Mouse (Mus musculus) liver, embryonic 13.5 days (tissue): ENCODE results near the gene Cdkn2b. TPM values are rescaled to one million over a fixed set of nuclear protein-coding genes. Genes with fewer than 3 reads are reported as not detected.

Experiments
- ATAC-seq: fragments of 200-750 bp; cut with Nextera tagmentation; 2 replicates; pipeline ENCODE4 v1.8.0; 2017; ENCODE audit warnings: low read depth, mild to moderate bottlenecking, moderate number of reproducible peaks, moderate library complexity
- DNase-seq: peaks from one replicate; pipeline ENCODE4 v3.0.0; 2022
- H3K27ac ChIP-seq: fragments of 300-500 bp; sonication (generic); 2 replicates; pipeline ENCODE4 v1.5.1; 2015; ENCODE audit warnings: moderate library complexity, mild to moderate bottlenecking, inconsistent platforms
- H3K27me3 ChIP-seq: fragments of 300-500 bp; sonication (generic); 2 replicates; pipeline ENCODE4 v1.6.1; 2015; ENCODE audit warnings: mild to moderate bottlenecking, inconsistent platforms
- H3K36me3 ChIP-seq: fragments of 300-500 bp; sonication (generic); 2 replicates; pipeline ENCODE4 v1.6.1; 2015; ENCODE audit warnings: mild to moderate bottlenecking, inconsistent platforms
- H3K4me1 ChIP-seq: fragments of 300-500 bp; sonication (generic); replicated peaks from 2 replicates; pipeline ENCODE4 v1.6.1; 2015; ENCODE audit warnings: inconsistent platforms
- H3K4me2 ChIP-seq: fragments of 300-500 bp; sonication (generic); 2 replicates; pipeline ENCODE4 v1.6.1; 2015; ENCODE audit warnings: inconsistent platforms, mild to moderate bottlenecking, moderate library complexity
- H3K4me3 ChIP-seq: fragments of 300-500 bp; sonication (generic); replicated peaks from 2 replicates; pipeline ENCODE4 v1.5.1; 2015; ENCODE audit warnings: mild to moderate bottlenecking, inconsistent platforms
- H3K9ac ChIP-seq: fragments of 300-500 bp; sonication (generic); 2 replicates; pipeline ENCODE4 v1.6.1; 2015; ENCODE audit warnings: mild to moderate bottlenecking, inconsistent platforms
- H3K9me3 ChIP-seq: fragments of 300-500 bp; sonication (generic); replicated peaks from 2 replicates; pipeline ENCODE4 v1.6.1; 2016; ENCODE audit warnings: inconsistent platforms
- WGBS: fragments of 180-500 bp; shearing (Covaris S2); methylation state at CpG from one replicate; pipeline ENCODE4 v1.1.7; 2015; ENCODE audit not compliant: insufficient replicate concordance; 5-methylcytosine and 5-hydroxymethylcytosine counted together
- polyA plus RNA-seq: library from polyadenylated mRNA; unstranded; fragments of >200 nt; fragmentation: Nextera tagmentation; extraction: Ambion mirVana; gene quantifications from 2 replicates; pipeline ENCODE4 v1.2.1, GENCODE M21; 2015

Cdkn2b gene
- polyA plus RNA-seq, 1 experiment from 2014 or later: 0.18 TPM

DNA sequence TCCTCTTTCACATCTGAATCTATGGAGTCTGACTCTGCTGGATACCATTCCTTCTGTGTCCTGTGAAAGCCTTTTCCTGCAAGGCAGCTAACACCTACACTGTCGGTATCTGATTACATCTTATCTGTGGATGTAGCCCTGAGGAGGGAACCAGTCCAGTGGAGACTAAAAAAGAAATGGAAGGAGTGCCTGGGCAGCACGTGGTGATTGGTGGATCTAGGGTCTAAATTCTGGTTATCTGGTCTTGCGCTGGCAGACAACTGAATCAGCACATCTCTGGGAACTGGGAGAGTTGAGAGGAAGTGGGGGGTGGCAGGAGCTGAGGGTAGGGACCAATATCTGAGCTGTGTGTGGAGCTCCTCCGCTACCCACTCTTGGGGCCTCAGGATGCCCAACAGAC is 21.8 kb downstream of the Cdkn2b start:
- peaks cover under 1% of the 10 kb centered on the region; the same call in 1 of the 2 replicates for H3K4me1 ChIP-seq
- no peak overlapping the region for H3K27ac ChIP-seq
- H3K9me3 ChIP-seq: no peaks in the 10 kb centered on the region
- H3K4me3 ChIP-seq: no peak overlapping the region
- ATAC-seq (no peak), DNase-seq (no peak)
- H3K27me3 ChIP-seq: peaks cover 80% of the 10 kb centered on the region
- WGBS: under 1% methylated on average over 4 of the region's 4 CpGs
- H3K9ac ChIP-seq: no peak overlapping the region
- H3K4me2 ChIP-seq: no peak overlapping the region
- no peaks in the 10 kb centered on the region for H3K36me3 ChIP-seq

DNA sequence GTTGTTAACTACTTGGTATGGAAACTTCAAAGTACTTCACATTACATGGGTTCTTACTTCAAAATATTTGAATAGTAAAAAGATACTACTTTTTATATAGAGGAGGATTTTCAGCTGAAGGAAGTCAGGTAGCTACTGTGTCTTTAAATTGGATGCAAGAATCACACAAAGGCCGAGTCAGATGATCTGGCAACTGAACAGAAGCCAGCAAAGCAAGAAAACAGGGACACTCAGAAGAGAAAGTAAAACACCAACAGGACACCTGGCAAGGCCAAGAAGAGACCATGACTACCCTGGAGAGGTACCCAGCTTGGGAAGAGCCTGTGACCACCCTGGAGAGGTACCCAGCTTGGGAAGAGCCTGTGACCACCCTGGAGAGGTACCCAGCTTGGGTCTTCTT is 24.3 kb downstream of the Cdkn2b start:
- WGBS: 0% methylated on average over 1 of the region's 1 CpGs
- H3K4me3 ChIP-seq: no peak overlapping the region
- no peaks in the 10 kb centered on the region for H3K9me3 ChIP-seq
- H3K27me3 ChIP-seq: peaks cover 80% of the 10 kb centered on the region
- H3K27ac ChIP-seq: no peak overlapping the region
- H3K36me3 ChIP-seq: no peaks in the 10 kb centered on the region
- no peak overlapping the region for H3K4me2 ChIP-seq
- ATAC-seq (no peak), DNase-seq (no peak)
- H3K4me1 ChIP-seq: no peaks in the 10 kb centered on the region
- no peak overlapping the region for H3K9ac ChIP-seq

DNA sequence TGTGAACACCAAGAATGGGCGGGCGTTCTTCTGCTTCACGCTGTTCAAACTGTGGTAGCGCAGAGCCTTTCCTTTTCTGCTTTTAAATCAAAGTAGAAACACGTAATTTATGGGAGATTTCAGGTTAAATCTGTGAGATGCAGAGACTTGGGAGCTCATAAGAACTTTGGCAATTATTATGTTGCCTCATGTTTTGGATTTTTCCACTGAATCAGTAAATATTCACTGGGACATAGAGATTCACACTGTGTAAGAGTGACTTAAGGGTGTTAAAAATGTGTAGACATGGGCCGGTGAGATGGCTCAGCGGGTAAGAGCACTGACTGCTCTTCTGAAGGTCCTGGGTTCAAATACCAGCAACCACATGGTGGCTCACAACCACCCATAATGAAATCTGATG is 25.2 kb downstream of the Cdkn2b start:
- Histone ChIP-seq H3K4me2 (no peak overlapping the region), H3K27ac (no peak overlapping the region), H3K27me3 (peaks cover 80% of the 10 kb centered on the region), H3K4me3 (no peak overlapping the region), H3K9me3 (no peaks in the 10 kb centered on the region), H3K4me1 (no peaks in the 10 kb centered on the region), H3K9ac (no peak overlapping the region), H3K36me3 (no peaks in the 10 kb centered on the region)
- 33% methylated on average over 7 of the region's 7 CpGs for WGBS
- DNase-seq (no peak), ATAC-seq (no peak)

DNA sequence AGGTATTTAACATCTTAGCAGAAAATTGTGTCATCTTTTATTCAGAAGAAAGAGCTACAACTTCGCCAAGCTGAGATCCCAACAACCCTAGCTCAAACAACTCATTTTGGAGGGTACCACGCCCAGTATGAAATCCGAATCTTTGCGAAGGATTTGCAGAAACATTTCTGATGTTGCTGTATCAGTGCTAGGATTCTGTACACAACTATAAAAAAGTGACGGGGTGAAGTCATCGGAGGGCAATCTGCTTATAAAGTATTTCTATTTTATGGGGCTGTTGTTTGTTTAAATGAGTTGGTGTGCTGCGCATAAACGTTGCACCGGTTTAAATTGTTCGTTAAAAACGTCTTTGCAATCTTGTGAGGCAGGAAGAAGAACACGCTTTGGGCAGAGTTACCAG is 28.2 kb downstream of the Cdkn2b start:
- ATAC-seq: no peak
- Histone ChIP-seq H3K4me1 (no peaks in the 10 kb centered on the region), H3K4me3 (no peak overlapping the region), H3K27me3 (peaks cover 78% of the 10 kb centered on the region), H3K27ac (no peak overlapping the region), H3K9ac (no peak overlapping the region), H3K36me3 (no peaks in the 10 kb centered on the region), H3K4me2 (no peak overlapping the region), H3K9me3 (no peaks in the 10 kb centered on the region)
- no peak for DNase-seq
- 3% methylated on average over 12 of the region's 12 CpGs for WGBS

DNA sequence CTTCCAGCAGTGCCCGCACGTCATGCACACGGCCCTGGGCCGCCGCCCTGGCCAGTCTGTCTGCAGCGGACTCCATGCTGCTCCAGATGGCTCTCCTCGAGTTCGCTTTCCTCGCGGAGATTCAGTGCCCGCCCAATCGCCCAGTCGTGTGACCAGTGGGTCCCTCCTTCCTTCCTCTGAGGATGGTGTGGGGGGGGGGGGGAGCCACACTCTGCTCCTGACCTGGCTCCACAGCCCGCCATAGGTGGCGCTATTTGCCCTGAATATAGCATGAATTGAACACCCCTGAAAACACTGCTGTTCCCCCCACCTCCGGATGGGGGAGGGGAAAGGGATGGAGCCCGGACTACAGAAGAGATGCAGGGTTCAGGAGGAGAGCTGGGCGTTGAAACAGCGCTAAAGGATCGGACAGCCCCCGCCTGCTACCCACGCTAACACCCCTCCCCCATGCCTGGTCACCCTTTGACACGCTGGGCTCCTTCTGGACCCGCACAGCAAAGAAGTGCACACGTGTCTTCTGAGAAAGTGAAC is 28.7 kb downstream of the Cdkn2b start:
- WGBS: 2% methylated on average over 25 of the region's 25 CpGs
- Histone ChIP-seq H3K4me3 (no peak overlapping the region), H3K27ac (no peak overlapping the region), H3K4me2 (peak overlapping the region; percentile 14; the same call in 1 of the 2 replicates), H3K9me3 (no peaks in the 10 kb centered on the region), H3K27me3 (peaks cover 81% of the 10 kb centered on the region), H3K9ac (no peak overlapping the region), H3K36me3 (no peaks in the 10 kb centered on the region), H3K4me1 (no peaks in the 10 kb centered on the region)
- DNase-seq (no peak), ATAC-seq (no peak)

DNA sequence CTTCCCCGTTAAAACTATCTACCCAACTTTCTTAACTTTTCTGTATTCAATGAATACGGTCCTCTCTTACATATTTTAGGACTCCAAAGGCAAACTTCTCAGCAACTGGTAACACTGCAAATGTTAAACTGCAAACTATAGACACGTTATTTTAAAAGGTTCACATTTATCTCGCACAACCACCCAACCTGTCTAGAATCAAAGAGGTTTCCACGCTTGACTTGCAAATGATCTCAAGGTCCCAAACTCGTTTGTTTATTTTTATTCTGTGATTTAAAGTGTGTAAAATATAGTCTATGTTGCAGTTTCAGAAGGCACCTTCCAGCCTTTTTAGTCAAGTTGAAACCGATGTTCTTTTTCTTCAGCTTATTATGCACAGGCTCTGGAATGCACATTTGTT is 29.6 kb downstream of the Cdkn2b start:
- DNase-seq (no peak), ATAC-seq (no peak)
- Histone ChIP-seq H3K9me3 (no peaks in the 10 kb centered on the region), H3K27ac (no peak overlapping the region), H3K4me1 (no peaks in the 10 kb centered on the region), H3K4me2 (no peak overlapping the region), H3K27me3 (peaks cover 86% of the 10 kb centered on the region), H3K4me3 (no peak overlapping the region), H3K9ac (no peak overlapping the region), H3K36me3 (no peaks in the 10 kb centered on the region)
- 3% methylated on average over 7 of the region's 7 CpGs for WGBS

DNA sequence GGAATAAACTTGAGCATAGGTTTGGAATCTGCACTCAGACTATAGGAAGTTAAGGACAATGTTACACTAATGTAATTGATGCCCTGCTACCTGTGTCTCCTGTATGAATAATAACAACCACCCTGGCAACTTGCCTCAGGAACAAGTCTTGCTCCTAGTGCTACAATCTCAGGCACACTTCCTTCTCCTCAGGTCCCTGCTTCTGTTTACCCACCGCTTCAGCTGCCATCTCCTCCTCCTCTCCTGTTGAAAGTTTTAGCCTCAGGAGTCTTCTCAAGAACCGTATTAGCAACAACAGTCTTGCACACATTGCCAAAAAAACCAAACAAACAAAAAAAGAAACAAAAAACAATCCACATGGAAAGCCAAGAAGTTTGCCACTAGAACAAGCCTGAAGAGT is 31.2 kb downstream of the Cdkn2b start:
- H3K4me3 ChIP-seq: no peak overlapping the region
- H3K36me3 ChIP-seq: no peaks in the 10 kb centered on the region
- no peak overlapping the region for H3K9ac ChIP-seq
- 0% methylated on average over 2 of the region's 2 CpGs for WGBS
- ATAC-seq (no peak), DNase-seq (no peak)
- no peak overlapping the region for H3K4me2 ChIP-seq
- H3K9me3 ChIP-seq: no peaks in the 10 kb centered on the region
- H3K27me3 ChIP-seq: peaks cover 92% of the 10 kb centered on the region
- no peaks in the 10 kb centered on the region for H3K4me1 ChIP-seq
- no peak overlapping the region for H3K27ac ChIP-seq

DNA sequence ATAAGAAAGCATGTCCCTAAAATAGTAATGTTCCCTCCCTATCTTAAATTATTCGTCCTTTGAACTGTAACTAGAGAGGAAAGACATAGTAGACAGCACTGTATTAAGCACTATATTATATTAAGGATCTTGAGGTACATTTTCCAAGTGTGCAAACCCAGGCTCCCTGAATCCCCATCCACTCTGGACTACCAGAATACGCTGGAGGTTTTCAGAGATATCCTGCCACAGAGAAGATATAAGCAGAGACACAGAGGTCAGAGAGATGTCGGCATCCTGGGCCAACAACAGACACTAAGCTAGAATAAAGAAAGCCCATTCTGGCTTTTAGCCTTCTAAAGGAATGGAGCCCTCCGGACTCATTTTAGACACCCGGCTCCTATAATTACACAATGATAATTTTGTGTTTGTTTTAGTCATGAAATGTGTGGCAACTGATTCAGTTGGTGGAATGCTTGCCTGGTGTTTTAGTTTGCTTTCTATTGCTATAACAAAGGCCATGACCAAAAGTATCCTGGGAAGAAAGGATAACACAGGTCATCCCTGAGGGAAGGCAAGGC is 33.4 kb downstream of the Cdkn2b start:
- Histone ChIP-seq H3K36me3 (no peaks in the 10 kb centered on the region), H3K4me2 (no peak overlapping the region), H3K9me3 (no peaks in the 10 kb centered on the region), H3K4me1 (no peaks in the 10 kb centered on the region), H3K27ac (no peak overlapping the region), H3K9ac (no peak overlapping the region), H3K4me3 (no peak overlapping the region), H3K27me3 (peaks cover 98% of the 10 kb centered on the region)
- ATAC-seq (no peak), DNase-seq (no peak)
- WGBS: 10% methylated on average over 5 of the region's 5 CpGs

DNA sequence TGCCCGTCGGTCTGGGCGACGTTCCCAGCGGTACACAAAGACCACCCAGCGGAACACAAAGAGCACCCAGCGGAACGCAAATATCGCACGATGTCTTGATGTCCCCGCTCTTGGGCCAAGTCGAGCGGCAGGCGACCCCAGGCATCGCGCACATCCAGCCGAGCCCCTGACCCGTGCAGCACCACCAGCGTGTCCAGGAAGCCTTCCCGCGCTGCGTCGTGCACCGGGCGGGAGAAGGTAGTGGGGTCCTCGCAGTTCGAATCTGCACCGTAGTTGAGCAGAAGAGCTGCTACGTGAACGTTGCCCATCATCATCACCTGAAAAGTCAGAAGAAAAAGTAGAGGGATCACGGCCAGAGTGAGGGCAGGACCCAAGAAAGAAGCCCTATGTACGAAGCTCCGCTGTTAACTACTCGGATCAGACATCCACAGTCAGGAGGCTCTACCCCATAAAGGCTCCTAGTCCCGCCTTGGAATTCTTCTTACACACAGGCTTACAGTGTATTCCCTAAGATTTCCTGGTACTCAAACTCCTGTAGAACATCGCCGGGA is 34.1 kb downstream of the Cdkn2b start:
- 3% methylated on average over 37 of the region's 37 CpGs for WGBS

DNA sequence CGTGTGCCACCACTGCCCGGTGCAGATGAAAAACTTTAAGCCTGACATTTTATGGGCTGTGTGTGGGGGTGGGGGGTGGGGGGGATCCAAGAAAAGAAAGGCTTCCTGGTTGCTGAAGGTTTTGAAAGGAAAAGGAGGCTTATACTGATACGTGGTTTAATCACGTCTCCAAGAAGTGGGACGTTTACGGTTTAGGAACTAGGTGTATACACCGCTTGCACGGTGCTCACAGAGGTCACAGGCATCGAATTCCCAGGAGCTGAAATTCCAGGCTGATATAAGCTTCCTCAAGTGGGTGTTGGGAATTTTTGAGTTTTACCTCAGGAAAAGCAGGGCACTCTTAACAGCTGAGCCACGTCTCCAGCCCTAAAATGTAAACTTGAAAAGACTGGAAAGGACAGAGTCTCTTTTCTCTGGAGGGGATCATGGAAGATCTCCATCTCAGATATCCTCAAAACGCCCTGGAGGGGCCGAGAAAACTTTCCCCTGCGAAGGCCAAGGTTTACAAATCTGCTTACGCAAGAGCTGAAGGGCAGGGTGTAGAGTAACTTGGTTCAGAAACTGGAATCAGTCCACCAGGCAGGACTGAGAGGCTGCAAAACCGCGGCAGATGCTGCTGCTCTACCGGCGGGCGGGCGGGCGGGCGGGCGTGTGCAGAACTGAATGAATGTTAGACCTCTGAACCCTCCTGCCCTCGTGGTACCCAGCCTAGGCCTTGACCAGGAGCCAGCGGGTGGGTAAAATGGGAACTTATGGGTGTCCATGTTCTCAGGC is 34.8 kb downstream of the Cdkn2b start:
- no peak overlapping the region for H3K4me2 ChIP-seq
- no peak overlapping the region for H3K9ac ChIP-seq
- ATAC-seq (no peak), DNase-seq (no peak)
- H3K4me1 ChIP-seq: no peaks in the 10 kb centered on the region
- no peak overlapping the region for H3K27ac ChIP-seq
- peaks cover 96% of the 10 kb centered on the region for H3K27me3 ChIP-seq
- H3K9me3 ChIP-seq: no peaks in the 10 kb centered on the region
- no peaks in the 10 kb centered on the region for H3K36me3 ChIP-seq
- no peak overlapping the region for H3K4me3 ChIP-seq
- WGBS: 2% methylated on average over 25 of the region's 25 CpGs

More for the DNA sequence above, 34.1 kb downstream of the Cdkn2b start:
- Histone ChIP-seq H3K9me3 (no peaks in the 10 kb centered on the region), H3K4me3 (no peak overlapping the region), H3K4me1 (no peaks in the 10 kb centered on the region), H3K9ac (no peak overlapping the region), H3K36me3 (no peaks in the 10 kb centered on the region), H3K4me2 (no peak overlapping the region), H3K27ac (no peak overlapping the region), H3K27me3 (peaks cover 98% of the 10 kb centered on the region)
- no peak for DNase-seq
- no peak for ATAC-seq

DNA sequence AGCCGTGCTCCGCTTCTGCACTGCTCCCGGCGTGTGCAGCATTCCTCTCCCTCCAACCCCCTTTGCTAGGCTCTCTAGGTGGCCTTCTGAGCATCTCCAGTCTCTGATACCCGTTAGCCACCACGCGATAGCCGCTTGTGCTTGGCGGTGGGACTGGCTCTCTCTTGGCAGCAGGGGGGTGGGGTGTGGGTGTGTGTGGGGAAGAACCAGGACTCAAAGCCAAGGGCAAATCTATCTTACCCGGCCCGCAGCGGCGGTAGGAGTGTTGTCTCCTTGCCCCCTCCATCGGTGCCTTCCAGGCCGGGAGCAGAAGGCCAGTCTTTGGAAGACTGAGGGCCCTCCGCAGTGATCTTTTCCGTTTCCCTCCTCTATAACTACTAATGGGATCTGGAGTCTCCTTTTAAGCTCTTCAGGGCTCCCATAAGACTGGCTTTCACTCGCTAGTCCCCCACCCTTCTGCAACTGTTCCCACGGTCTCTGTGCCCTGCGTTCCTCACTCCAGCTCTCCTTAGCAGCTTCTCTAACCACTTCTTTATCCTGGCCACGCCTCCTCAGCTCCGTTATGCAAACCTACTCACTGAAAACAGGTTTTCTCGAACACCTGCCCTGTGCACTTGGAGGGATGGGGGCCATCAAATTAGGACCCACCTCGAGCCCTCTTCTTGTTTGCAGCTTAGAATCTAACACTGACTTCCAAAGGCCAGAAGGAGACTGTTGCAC is 35.9 kb downstream of the Cdkn2b start:
- Histone ChIP-seq H3K27me3 (peaks cover 92% of the 10 kb centered on the region), H3K27ac (no peak overlapping the region), H3K4me2 (no peak overlapping the region), H3K9ac (no peak overlapping the region), H3K9me3 (no peaks in the 10 kb centered on the region), H3K36me3 (no peaks in the 10 kb centered on the region), H3K4me1 (no peaks in the 10 kb centered on the region), H3K4me3 (no peak overlapping the region)
- no peak for DNase-seq
- 2% methylated on average over 24 of the region's 24 CpGs for WGBS
- ATAC-seq: no peak
